Mouse (Mus musculus): ENCODE results near the gene Dclre1b. TPM values are rescaled to one million over a fixed set of nuclear protein-coding genes. Genes with fewer than 3 reads are reported as not detected.
"Not testable (repeated sequence)": the region's sequence is repeated elsewhere in the genome, so short reads cannot be mapped to it uniquely, and the experiment has no call there.

Gene Dclre1b
- polyA plus RNA-seq, 1 experiment = 17.6 TPM

DNA sequence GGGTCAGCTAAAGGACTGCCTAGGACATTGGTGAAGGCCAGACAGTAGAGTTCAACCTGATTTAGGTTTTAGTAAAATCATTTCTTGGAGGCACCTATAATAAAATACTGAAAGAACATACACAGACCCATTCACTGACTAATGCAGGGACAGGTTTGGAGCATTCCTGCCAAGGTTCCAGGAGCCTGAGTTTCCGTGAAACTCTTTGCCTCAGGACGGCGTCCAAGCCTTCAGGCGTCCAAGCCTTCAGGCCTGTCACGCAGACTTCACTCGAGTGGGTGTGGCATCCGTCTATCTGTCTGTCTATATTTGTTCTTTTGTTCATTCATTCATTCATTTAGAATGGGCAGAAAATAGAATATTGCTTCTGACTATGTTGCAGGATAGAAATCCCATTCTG lies 21.9 kb upstream of the Dclre1b start:
- WGBS = 90% methylated on average over 7 of the region's 7 CpGs
- Histone ChIP-seq H3K4me1 (ENCODE audit: control insufficient read depth, insufficient read depth, low read length) (peaks cover 4% of the 10 kb centered on the region), H3K27ac (ENCODE audit: control insufficient read depth, insufficient read depth, low read depth, low read length, poor library complexity) (no peak overlapping the region), H3K4me3 (replicated peaks; ENCODE audit: control insufficient read depth, low read depth, low read length) (no peak overlapping the region)
- TF ChIP-seq POLR2A (IDR thresholded peaks at IDR 0.05; ENCODE audit: borderline replicate concordance, control insufficient read depth, low read depth, low read length) (no peak), CTCF (IDR thresholded peaks at IDR 0.05; ENCODE audit: control insufficient read depth, insufficient read depth, low read length) (no peak)

- 34% methylated on average over 1 of the region's 1 CpGs for WGBS
- not testable (repeated sequence) for H3K4me1 ChIP-seq (ENCODE audit: control insufficient read depth, insufficient read depth, low read length); H3K27ac ChIP-seq (ENCODE audit: control insufficient read depth, insufficient read depth, low read depth, low read length, poor library complexity); H3K4me3 ChIP-seq (replicated peaks; ENCODE audit: control insufficient read depth, low read depth, low read length)
These were observed 21.4 kb upstream of the Dclre1b start for GRCm38 (mm10) chr3:103830681-103831080.

GRCm38 (mm10) chr3:103829036-103829435 lies 19.8 kb upstream of the Dclre1b start:
- H3K4me3 ChIP-seq (replicated peaks; ENCODE audit: control insufficient read depth, low read depth, low read length) = no peak overlapping the region
- TF ChIP-seq CTCF (IDR thresholded peaks at IDR 0.05; ENCODE audit: control insufficient read depth, insufficient read depth, low read length) (no peak), POLR2A (IDR thresholded peaks at IDR 0.05; ENCODE audit: borderline replicate concordance, control insufficient read depth, low read depth, low read length) (no peak)
- H3K4me1 ChIP-seq (ENCODE audit: control insufficient read depth, insufficient read depth, low read length) = peaks cover 3% of the 10 kb centered on the region
- H3K27ac ChIP-seq (ENCODE audit: control insufficient read depth, insufficient read depth, low read depth, low read length, poor library complexity) = no peak overlapping the region
- 81% methylated on average over 3 of the region's 3 CpGs for WGBS

DNA sequence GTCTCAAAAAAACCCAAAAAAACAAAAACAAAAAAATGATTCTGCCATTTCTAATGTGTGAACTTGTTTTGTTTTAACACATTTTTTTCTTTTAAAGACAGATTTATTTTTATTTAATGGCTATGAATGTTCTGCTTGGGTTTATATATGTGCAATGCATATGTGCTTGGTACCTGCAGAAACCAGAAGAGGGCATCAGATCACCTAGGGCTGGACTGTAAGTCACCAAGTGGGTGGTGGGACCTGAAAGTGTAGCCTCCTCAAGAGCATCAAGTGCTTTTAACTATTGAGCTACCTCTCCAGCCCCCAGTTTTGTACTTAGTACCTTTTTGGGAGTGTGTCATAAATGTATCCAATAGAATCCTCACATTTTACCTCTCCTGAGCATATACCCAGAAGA lies 18.3 kb upstream of the Dclre1b start:
- TF ChIP-seq CTCF (IDR thresholded peaks at IDR 0.05; ENCODE audit: control insufficient read depth, insufficient read depth, low read length) (0 out of 2 replicates have a peak, but pooled peaks have one; percentile 11), POLR2A (IDR thresholded peaks at IDR 0.05; ENCODE audit: borderline replicate concordance, control insufficient read depth, low read depth, low read length) (no peak)
- Histone ChIP-seq H3K4me1 (ENCODE audit: control insufficient read depth, insufficient read depth, low read length) (peaks cover 3% of the 10 kb centered on the region), H3K27ac (ENCODE audit: control insufficient read depth, insufficient read depth, low read depth, low read length, poor library complexity) (no peak overlapping the region), H3K4me3 (replicated peaks; ENCODE audit: control insufficient read depth, low read depth, low read length) (no peak overlapping the region)

- 79% methylated on average over 6 of the region's 6 CpGs for WGBS
- TF ChIP-seq CTCF (IDR thresholded peaks at IDR 0.05; ENCODE audit: control insufficient read depth, insufficient read depth, low read length) (no peak), POLR2A (IDR thresholded peaks at IDR 0.05; ENCODE audit: borderline replicate concordance, control insufficient read depth, low read depth, low read length) (no peak)
- H3K27ac ChIP-seq (ENCODE audit: control insufficient read depth, insufficient read depth, low read depth, low read length, poor library complexity) = no peak overlapping the region
- no peaks in the 10 kb centered on the region; the same call in 1 of the 2 replicates for H3K4me1 ChIP-seq (ENCODE audit: control insufficient read depth, insufficient read depth, low read length)
- H3K4me3 ChIP-seq (replicated peaks; ENCODE audit: control insufficient read depth, low read depth, low read length) = no peak overlapping the region
These were observed 1.7 kb upstream of the Dclre1b start for GRCm38 (mm10) chr3:103810967-103811366.

DNA sequence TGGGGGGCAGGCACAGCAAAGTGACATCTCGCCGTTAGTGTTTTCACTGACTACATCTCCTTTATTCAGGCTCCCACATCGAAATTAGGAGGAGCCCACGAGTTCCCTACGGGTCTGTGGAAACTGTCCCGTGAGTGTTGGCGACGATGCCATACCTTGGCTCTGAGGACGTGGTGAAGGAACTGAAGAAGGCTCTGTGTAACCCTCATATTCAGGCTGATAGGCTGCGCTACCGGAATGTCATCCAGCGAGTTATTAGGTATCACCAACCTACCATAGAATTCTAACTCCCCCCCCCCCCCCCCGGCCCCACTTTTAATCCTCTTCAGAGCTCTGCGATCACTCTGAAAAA lies 531 bp upstream of the Dclre1b start:
- Histone ChIP-seq H3K4me1 (ENCODE audit: control insufficient read depth, insufficient read depth, low read length) (no peaks in the 10 kb centered on the region; the same call in 1 of the 2 replicates), H3K4me3 (replicated peaks; ENCODE audit: control insufficient read depth, low read depth, low read length) (peak overlapping the region; percentile 72), H3K27ac (ENCODE audit: control insufficient read depth, insufficient read depth, low read depth, low read length, poor library complexity) (peak overlapping the region; percentile 97)
- TF ChIP-seq POLR2A (IDR thresholded peaks at IDR 0.05; ENCODE audit: borderline replicate concordance, control insufficient read depth, low read depth, low read length) (no peak), CTCF (IDR thresholded peaks at IDR 0.05; ENCODE audit: control insufficient read depth, insufficient read depth, low read length) (no peak)
- 1% methylated on average over 14 of the region's 14 CpGs for WGBS

GRCm38 (mm10) chr3:103805671-103806070 lies 3.6 kb downstream of the Dclre1b start:
- peaks cover 10% of the 10 kb centered on the region; the same call in 1 of the 2 replicates for H3K4me1 ChIP-seq (ENCODE audit: control insufficient read depth, insufficient read depth, low read length)
- no peak overlapping the region for H3K27ac ChIP-seq (ENCODE audit: control insufficient read depth, insufficient read depth, low read depth, low read length, poor library complexity)
- WGBS = 49% methylated on average over 1 of the region's 1 CpGs
- H3K4me3 ChIP-seq (replicated peaks; ENCODE audit: control insufficient read depth, low read depth, low read length) = no peak overlapping the region
- TF ChIP-seq POLR2A (IDR thresholded peaks at IDR 0.05; ENCODE audit: borderline replicate concordance, control insufficient read depth, low read depth, low read length) (no peak), CTCF (IDR thresholded peaks at IDR 0.05; ENCODE audit: control insufficient read depth, insufficient read depth, low read length) (no peak)

DNA sequence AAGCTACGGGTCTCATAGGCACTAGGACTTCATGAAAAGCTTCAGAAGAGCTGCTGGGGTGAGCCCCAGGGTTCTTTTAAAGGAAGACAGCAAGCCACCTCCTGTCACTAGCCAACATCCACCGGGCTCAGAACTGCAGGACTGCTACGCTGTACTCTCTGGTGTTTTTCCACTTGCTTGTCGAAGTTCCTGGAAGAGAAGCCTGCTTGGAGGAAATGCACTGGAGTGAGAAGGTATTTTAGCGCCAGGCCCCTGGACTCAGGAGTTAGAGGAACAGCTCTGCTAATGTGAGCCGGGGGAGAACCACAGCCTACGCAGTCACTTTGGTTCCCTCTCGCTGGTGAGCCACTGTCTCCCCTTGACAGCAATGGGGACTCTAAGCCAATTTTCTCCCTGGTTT lies 6.4 kb downstream of the Dclre1b start:
- TF ChIP-seq POLR2A (IDR thresholded peaks at IDR 0.05; ENCODE audit: borderline replicate concordance, control insufficient read depth, low read depth, low read length) = no peak
- no peak for TF ChIP-seq CTCF (IDR thresholded peaks at IDR 0.05; ENCODE audit: control insufficient read depth, insufficient read depth, low read length)
- Histone ChIP-seq H3K4me3 (replicated peaks; ENCODE audit: control insufficient read depth, low read depth, low read length) (no peak overlapping the region), H3K27ac (ENCODE audit: control insufficient read depth, insufficient read depth, low read depth, low read length, poor library complexity) (peak overlapping the region; percentile 78), H3K4me1 (ENCODE audit: control insufficient read depth, insufficient read depth, low read length) (peaks cover 13% of the 10 kb centered on the region; the same call in 1 of the 2 replicates)
- WGBS = 14% methylated on average over 8 of the region's 8 CpGs

Data from bone marrow, adult 2 months (tissue).